9 mouse cellular contexts compared by ENCODE assay signal in the genomic region with DNA sequence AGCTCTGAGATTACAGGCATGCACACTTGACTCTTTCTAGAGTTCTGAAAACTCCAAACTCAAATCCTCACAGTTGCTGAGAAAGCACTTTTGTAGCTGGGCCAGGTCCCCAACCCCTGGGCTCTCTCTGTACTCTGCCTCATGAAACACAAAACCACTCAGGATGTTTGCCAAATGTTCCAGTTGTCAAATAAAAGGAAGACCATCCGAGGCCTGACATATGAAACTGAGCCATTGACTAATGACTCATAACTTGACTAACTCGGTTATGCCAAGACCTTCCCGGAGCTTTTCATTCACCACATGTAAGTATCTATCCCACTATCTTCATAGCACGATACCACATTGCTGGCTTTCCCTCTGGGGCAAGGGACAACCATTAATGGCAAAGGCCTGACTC.
DNase-seq lines count a peak whose midpoint lies in the region; ATAC-seq and TF ChIP-seq lines count a peak whose summit lies in the region.
"Had no signal": no experiment of that assay in that cellular context is flagged by ENCODE, and none has a peak within 500 bp of the region (broad histone marks: within the 10 kb centered on the region; RNA-seq: fewer than 3 reads in every experiment).

No protein-coding gene starts in this region.

- no peak for ATAC-seq in lung, postnatal 0 days
- ATAC-seq in stomach, embryonic 15.5 days (ENCODE audit: insufficient read depth, low FRiP score, low read depth), result no peak
- ATAC-seq in megakaryocyte-erythroid progenitor cell, adult 5-6 weeks (replicated peaks; ENCODE audit: low FRiP score, low TSS enrichment, poor library complexity, severe bottlenecking), result no peak

- no peaks in the 10 kb centered on the region for H3K9me3 ChIP-seq in lung, postnatal 0 days (ENCODE audit: low read length)
- no peaks in the 10 kb centered on the region for H3K9me3 ChIP-seq in stomach, embryonic 15.5 days
- H3K9me3 ChIP-seq: intestine, embryonic 15.5 days had no signal

- 24% methylated on average over 4 of the region's 4 CpGs for WGBS in lung, postnatal 0 days
- WGBS in stomach, embryonic 15.5 days, result 24% methylated on average over 4 of the region's 4 CpGs

- DNase-seq in heart, adult 18-20 months, result peak; percentile 26 to 33
- DNase-seq in heart, postnatal 36 days, result no peak
- peak; percentile 15 for DNase-seq in lung, postnatal 0 days (ENCODE audit: low spot score)
- no peak for DNase-seq in lung, postnatal 14 days
- DNase-seq in gastrocnemius, adult 2 months, result peak; percentile 40
- DNase-seq in embryo, embryonic 10.5 days (ENCODE audit: low spot score), result no peak

- no peak for TF ChIP-seq EP300 in lung, postnatal 0 days (IDR thresholded peaks at IDR 0.05)

- H3K27ac ChIP-seq in lung, postnatal 0 days (ENCODE audit: low read length), result no peak overlapping the region
- H3K27ac ChIP-seq in gastrocnemius, adult 2 months, result peak overlapping the region; percentile 50
- H3K27ac ChIP-seq in stomach, embryonic 15.5 days, result peak overlapping the region; percentile 52; the same call in 1 of the 2 replicates
- H3K27ac ChIP-seq: intestine, embryonic 15.5 days had no signal

- intact Hi-C loops in heart, postnatal 36 days (cut with DNase I), result loop anchor here (2.0 kb wide), 1 partner anchor 15 kb away; no protein-coding TSS in a partner anchor
- intact Hi-C loops in gastrocnemius, adult 2 months (cut with DNase I), result no loop called here

- no peaks in the 10 kb centered on the region for H3K27me3 ChIP-seq in lung, postnatal 0 days (replicated peaks; ENCODE audit: insufficient read depth, low read length)
- H3K27me3 ChIP-seq in stomach, embryonic 15.5 days (replicated peaks), result no peaks in the 10 kb centered on the region
- H3K27me3 ChIP-seq: intestine, embryonic 15.5 days had no signal

- 0 out of 2 replicates have a peak, but pooled peaks cover 3% of the 10 kb centered on the region for H3K4me1 ChIP-seq in lung, postnatal 0 days (ENCODE audit: insufficient read depth, low read depth, low read length)
- H3K4me1 ChIP-seq in stomach, embryonic 15.5 days, result peaks cover 21% of the 10 kb centered on the region

- no peak for TF ChIP-seq CTCF in lung, postnatal 0 days (IDR thresholded peaks at IDR 0.05)
- no peak for TF ChIP-seq CTCF in gastrocnemius, adult 2 months (IDR thresholded peaks at IDR 0.05)

- no peaks in the 10 kb centered on the region for H3K36me3 ChIP-seq in lung, postnatal 0 days (ENCODE audit: insufficient read depth, low read length)
- no peaks in the 10 kb centered on the region for H3K36me3 ChIP-seq in stomach, embryonic 15.5 days
- H3K36me3 ChIP-seq: intestine, embryonic 15.5 days had no signal

- H3K4me2 ChIP-seq in lung, postnatal 0 days (replicated peaks; ENCODE audit: low read depth, low read length), result no peak overlapping the region
- H3K4me2 ChIP-seq in stomach, embryonic 15.5 days, result no peak overlapping the region
- H3K4me2 ChIP-seq: intestine, embryonic 15.5 days had no signal

- no peak overlapping the region for H3K4me3 ChIP-seq in lung, postnatal 0 days (ENCODE audit: low read depth, low read length)
- no peak overlapping the region for H3K4me3 ChIP-seq in gastrocnemius, adult 2 months
- H3K4me3 ChIP-seq in stomach, embryonic 15.5 days (replicated peaks), result no peak overlapping the region
- H3K4me3 ChIP-seq: intestine, embryonic 15.5 days had no signal

- H3K9ac ChIP-seq in lung, postnatal 0 days (replicated peaks; ENCODE audit: low read depth), result no peak overlapping the region
- no peak overlapping the region for H3K9ac ChIP-seq in stomach, embryonic 15.5 days
- H3K9ac ChIP-seq: intestine, embryonic 15.5 days had no signal

Comparison
In these comparisons a context has a peak if more than half of its experiments do, and no peak if none do; other contexts are left out.
1. DNase-seq: peak in heart, adult 18-20 months (2 of 2), lung, postnatal 0 days (single experiment) and gastrocnemius, adult 2 months (single experiment); none in heart, postnatal 36 days (0 of 2), lung, postnatal 14 days (single experiment) and embryo, embryonic 10.5 days (single experiment).